Mouse (Mus musculus): ENCODE data around the gene Socs7. TPM values are rescaled to one million over a fixed set of nuclear protein-coding genes. Genes with fewer than 3 reads are reported as not detected.
A peak's percentile ranks its signal among the peaks of the same experiment; 100 is the strongest.

The Socs7 gene
- polyA plus RNA-seq, 1 experiment from 2014 or later = 5.1 TPM

GRCm38 (mm10) chr11:97445999-97446511, 83.7 kb downstream of the Socs7 start:
- 70% methylated on average over 4 of the region's 4 CpGs for WGBS
- H3K4me1 ChIP-seq (replicated peaks) = peaks cover 42% of the 10 kb centered on the region
- no peak overlapping the region for H3K9ac ChIP-seq (replicated peaks)

GRCm38 (mm10) chr11:97447979-97448378, 85.6 kb downstream of the Socs7 start:
- H3K36me3 ChIP-seq = peaks cover 66% of the 10 kb centered on the region
- no peak overlapping the region for H3K4me2 ChIP-seq
- ATAC-seq (ENCODE audit: insufficient number of reproducible peaks, insufficient read depth, low FRiP score, low TSS enrichment, low read depth) = no peak
- peaks cover 28% of the 10 kb centered on the region for H3K4me1 ChIP-seq (replicated peaks)
- no peaks in the 10 kb centered on the region for H3K9me3 ChIP-seq
- 77% methylated on average over 7 of the region's 7 CpGs for WGBS
- H3K4me3 ChIP-seq (replicated peaks) = no peak overlapping the region
- H3K9ac ChIP-seq (replicated peaks) = no peak overlapping the region
- H3K27ac ChIP-seq = no peak overlapping the region
- H3K27me3 ChIP-seq = no peaks in the 10 kb centered on the region

More at GRCm38 (mm10) chr11:97445999-97446511, 83.7 kb downstream of the Socs7 start:
- H3K4me2 ChIP-seq = no peak overlapping the region
- peaks cover 3% of the 10 kb centered on the region; the same call in 1 of the 2 replicates for H3K27me3 ChIP-seq
- no peaks in the 10 kb centered on the region for H3K9me3 ChIP-seq
- peaks cover 48% of the 10 kb centered on the region for H3K36me3 ChIP-seq
- ATAC-seq (ENCODE audit: insufficient number of reproducible peaks, insufficient read depth, low FRiP score, low TSS enrichment, low read depth) = no peak
- H3K27ac ChIP-seq = 0 out of 2 replicates have a peak overlapping the region, but pooled peaks have one; percentile 18
- H3K4me3 ChIP-seq (replicated peaks) = no peak overlapping the region

Other genes starting within 250 kb of the Socs7 start
- 0.17 TPM in 1 of 2 replicates, not detected in the other for gene Tbx21, start 247.2 kb upstream of the Socs7 start, polyA plus RNA-seq (2016; fragmentation: Nextera tagmentation; extraction: Ambion mirVana)
- 8.0 and 8.7 TPM in 2 replicates for gene Tbkbp1, start 211.1 kb upstream of the Socs7 start, polyA plus RNA-seq (2016; fragmentation: Nextera tagmentation; extraction: Ambion mirVana)
- gene Kpnb1, start 174.7 kb upstream of the Socs7 start, polyA plus RNA-seq (2016; fragmentation: Nextera tagmentation; extraction: Ambion mirVana) = 60.2 and 62.7 TPM in 2 replicates
- 81.1 and 85.8 TPM in 2 replicates for gene Npepps, start 81.9 kb upstream of the Socs7 start, polyA plus RNA-seq (2016; fragmentation: Nextera tagmentation; extraction: Ambion mirVana)
- 51.2 and 53.5 TPM in 2 replicates for gene Mrpl45, start 46.8 kb upstream of the Socs7 start, polyA plus RNA-seq (2016; fragmentation: Nextera tagmentation; extraction: Ambion mirVana)
- 0.05 and 0.14 TPM in 2 replicates for gene Gpr179, start 10.5 kb upstream of the Socs7 start, polyA plus RNA-seq (2016; fragmentation: Nextera tagmentation; extraction: Ambion mirVana)
- gene Arhgap23, start 53.0 kb downstream of the Socs7 start, polyA plus RNA-seq (2016; fragmentation: Nextera tagmentation; extraction: Ambion mirVana) = 7.3 and 7.4 TPM in 2 replicates
- gene 4933428G20Rik, start 137.8 kb downstream of the Socs7 start, polyA plus RNA-seq (2016; fragmentation: Nextera tagmentation; extraction: Ambion mirVana) = 0.36 and 1.4 TPM in 2 replicates
- gene Srcin1, start 213.6 kb downstream of the Socs7 start, polyA plus RNA-seq (2016; fragmentation: Nextera tagmentation; extraction: Ambion mirVana) = 0.27 and 0.79 TPM in 2 replicates